Mouse (Mus musculus) E14TG2a.4 (cell line): ENCODE data around the gene Mast4.

Experiments
- CTCF ChIP-seq: conservative IDR thresholded peaks from 2 replicates; pipeline ENCODE4 v1.5.1; 2014; ENCODE audit warnings: low read length
- NANOG ChIP-seq: IDR thresholded peaks from 2 replicates; pipeline ENCODE4 v1.6.1; 2014; ENCODE audit warnings: borderline replicate concordance, low read length, mixed read lengths

- TF ChIP-seq CTCF (no peak), NANOG (no peak)
These were observed 398.1 kb downstream of the Mast4 start for GRCm38 (mm10) chr13:102936233-102936632.
